Mouse (Mus musculus): Measurements from ENCODE around the gene Slc7a10. TPM values are rescaled to one million over a fixed set of nuclear protein-coding genes. Genes with fewer than 3 reads are reported as not detected.

Gene Slc7a10
- 1 to 10 TPM in 1 of 2 experiments, under 1 TPM in 1; 0.75 to 1.9 TPM for total RNA-seq (2021)
- long read RNA-seq, experiment 1, partial matches to known transcripts = 0 of 3 reads
- long read RNA-seq, experiment 1, other reads (novel, unspliced or antisense) = 2 of 3 reads
- long read RNA-seq, experiment 2 = 0 reads

DNA sequence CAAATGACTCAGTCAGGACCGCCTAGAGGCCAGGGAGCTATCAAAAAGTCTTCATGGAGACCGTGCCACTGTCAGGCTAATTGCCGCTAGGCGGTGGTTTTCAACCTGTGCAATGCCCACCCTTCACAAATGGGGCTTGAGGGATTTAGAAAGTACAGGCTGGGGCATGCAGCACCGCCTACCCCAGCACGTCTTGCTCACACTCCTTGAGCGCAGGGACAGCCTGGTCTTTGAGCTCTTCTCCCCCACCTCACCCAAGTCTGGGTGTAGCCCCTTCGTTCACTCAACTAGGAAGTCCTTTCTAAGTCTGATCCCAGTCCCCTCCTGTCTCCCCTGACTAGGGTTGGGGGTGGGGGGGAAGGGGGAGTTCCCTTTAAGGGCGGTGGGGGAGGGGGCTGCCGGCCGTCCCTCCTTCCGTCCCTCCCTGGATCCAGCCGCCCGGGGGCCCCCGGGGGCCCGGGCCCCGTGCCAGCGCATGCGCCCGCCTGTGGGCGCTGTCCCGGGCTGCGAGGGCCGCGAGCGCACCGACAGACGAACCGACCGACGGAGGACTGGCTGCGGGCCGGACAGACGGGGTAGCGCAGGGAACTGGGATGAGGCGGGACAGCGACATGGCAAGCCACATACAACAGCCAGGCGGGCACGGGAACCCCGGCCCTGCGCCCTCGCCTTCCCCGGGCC is at the start of gene Slc7a10:
Gene Slc7a10, plus strand, starts transcription at position 497 of the 681 bp plus-strand sequence.
- no peak for DNase-seq (ENCODE audit: low spot score)

DNA sequence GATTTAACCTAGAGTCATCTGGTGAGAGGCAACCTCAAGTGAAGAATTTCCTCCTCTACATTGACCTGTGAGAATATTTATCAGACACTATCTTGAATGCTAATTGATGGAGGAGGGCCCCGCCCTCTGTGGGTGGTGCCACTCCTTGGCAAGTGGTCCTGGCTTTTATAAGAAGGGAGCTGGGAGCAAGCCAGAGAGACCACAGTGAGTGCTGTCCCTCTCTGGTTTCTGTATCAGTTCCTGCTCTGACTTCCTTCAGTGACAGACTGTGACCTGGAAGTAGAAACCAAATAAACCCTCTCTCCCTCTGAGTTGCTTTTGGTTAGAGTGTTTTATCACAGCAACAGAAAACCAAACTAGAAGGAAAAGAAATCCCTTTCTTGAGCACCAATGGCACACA is 48.7 kb upstream of the Slc7a10 start:
- no peak for DNase-seq (ENCODE audit: low spot score)

DNA sequence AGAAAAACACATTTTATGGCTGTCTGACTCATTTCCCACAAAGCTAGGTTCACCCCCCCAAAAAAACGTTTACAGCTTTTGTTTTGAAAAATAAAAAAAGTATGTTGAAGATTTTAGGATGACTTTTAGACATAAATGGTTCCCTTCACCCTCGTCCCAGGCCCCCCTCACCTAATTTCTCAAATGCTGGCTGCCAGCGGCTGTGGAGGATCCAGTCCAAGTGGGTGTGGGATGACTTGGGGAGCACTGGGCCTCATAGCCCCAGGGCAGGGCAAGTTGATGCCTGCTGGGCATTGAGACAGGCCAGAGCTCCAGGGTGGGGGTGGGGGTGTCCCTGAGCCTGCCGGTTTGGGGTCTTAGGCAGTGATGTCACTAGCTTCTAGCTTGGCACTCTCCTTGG is 47.7 kb upstream of the Slc7a10 start:
- no peak for DNase-seq (ENCODE audit: low spot score)

DNA sequence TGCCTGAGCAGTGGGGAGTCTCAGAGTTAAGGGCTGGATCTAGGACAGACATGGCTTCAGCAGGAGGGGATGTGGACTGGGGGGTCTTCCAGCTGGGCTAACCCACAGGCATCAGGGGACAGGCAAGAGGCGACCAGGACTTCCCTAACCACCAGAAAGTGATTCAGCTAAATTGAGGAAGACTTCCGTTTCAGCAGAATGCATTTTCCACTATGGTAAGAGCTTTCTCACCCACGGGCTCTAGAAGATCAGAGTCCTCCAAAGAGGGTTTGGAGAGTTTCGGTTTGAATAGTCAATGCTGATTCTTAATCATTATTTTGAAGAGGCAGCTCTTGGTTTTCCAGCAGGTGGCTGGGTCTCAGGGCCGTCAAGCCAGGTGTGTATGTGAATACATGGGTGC is 46.3 kb upstream of the Slc7a10 start:
- DNase-seq (ENCODE audit: low spot score) = no peak

DNA sequence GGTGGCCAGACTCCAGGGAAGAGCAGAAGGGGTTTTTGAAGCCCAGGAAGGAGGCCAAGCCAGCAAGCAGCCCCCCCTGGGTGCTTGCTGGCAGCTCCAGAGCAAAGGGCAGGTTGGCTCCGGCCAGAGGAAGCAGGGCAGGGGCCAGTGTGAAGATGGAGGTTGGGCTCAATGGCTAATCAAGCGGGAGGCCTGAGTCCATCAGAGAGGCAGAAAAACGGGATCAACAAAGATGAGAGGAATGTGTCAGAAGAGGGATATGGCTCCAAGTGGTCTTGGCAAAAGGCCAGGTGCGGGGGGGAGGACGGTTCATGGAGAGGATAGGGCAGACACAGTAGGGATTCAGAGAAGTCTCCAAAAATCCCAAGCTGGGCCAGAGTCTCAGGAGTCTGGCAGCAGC is 44.7 kb upstream of the Slc7a10 start:
- no peak for DNase-seq (ENCODE audit: low spot score)

DNA sequence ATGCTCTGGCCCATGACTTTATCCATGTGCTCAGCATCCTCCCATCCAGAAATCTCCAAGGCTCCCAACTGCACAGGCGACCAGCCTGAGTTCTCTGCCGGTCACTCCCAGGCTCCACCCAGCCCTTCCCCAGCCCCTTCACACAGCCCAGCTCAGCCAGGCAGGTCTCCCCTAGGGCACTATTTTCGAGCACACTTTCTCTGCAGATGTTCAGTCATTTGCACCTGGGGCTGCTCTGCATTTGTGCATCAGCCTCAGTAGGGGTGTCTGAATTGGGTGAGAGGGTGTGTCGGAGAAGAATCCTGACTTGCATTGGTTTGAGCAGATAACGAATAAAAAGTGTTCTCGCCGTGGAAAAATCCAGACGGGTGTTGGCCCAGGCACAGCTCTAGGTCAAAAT is 43.7 kb upstream of the Slc7a10 start:
- DNase-seq (ENCODE audit: low spot score) = no peak

DNA sequence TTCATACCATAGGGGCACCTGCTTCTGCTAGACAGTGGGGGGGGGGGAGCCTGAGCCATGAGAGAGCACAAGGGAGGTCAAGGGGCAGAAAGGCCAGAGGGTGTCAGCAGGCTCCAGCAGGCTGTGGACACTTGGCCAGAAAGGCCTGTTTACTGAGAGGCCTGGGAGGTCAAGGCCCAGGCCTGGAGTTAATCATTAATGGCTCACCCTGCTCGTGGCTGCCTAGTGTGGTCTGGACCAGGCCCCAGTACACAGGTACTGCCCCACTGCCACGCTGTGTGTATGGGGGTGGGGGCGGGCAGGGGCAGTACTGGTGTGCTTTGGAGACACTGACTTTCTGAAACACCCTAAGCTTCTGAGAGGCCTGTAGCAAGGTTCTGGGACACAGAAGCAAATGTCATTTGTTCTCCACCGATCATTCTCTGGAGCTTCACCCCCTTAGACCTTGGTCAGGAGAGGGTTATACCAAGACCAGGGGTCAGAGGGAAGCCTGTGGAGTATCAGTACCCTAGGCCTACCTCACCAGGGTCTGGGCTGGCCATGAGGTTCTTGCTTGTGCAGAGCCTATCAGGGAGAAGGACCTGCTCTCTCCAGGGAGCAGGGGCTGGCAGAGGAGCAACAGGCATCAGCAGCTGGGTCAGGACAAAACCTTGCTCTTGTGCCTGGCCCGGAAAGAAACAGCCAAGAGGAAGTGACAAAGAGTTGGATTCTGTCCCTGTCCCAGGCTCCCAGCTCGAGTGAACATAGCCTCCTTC is 42.1 kb upstream of the Slc7a10 start:
- DNase-seq (ENCODE audit: low spot score) = no peak

DNA sequence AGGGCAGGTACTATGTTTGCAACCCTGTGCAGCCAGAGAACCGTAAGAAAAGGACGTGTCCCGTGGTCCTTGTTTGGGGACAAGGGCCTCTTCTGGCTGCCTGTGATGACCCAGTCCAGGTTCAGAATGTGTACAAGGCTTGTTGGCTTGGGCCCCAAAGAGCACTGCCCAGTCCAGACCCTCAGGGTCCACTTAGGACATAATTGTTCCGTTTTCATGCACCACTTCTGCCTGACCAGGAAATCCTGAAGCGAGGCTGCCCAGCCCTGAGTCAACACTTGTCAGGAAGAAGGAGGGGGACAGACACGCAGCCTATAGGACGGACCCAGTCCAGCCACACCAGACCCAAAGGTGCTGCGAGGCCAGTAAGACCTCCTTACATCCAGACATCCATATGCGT is 41.1 kb upstream of the Slc7a10 start:
- no peak for DNase-seq (ENCODE audit: low spot score)

DNA sequence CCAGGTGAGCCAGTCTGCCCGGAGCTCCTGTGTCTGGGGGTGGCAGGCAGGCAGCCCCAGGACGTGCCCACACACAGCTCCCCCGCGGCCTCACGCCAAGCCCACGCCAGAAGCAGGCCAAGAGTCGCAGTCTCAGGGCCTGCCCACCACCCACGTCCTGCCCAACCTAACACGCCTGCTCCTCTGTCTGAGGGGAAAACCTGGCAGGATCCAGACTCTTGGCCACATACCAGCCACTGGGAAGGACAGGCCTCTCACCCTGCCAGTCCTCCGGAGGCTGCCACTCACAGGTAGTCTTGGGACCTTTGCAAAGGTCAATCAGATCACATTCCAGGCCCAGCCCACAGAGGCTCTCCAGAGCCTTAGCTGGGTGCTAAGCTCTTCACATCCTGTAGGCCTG is 39.9 kb upstream of the Slc7a10 start:
- DNase-seq (ENCODE audit: low spot score) = peak; percentile 33

DNA sequence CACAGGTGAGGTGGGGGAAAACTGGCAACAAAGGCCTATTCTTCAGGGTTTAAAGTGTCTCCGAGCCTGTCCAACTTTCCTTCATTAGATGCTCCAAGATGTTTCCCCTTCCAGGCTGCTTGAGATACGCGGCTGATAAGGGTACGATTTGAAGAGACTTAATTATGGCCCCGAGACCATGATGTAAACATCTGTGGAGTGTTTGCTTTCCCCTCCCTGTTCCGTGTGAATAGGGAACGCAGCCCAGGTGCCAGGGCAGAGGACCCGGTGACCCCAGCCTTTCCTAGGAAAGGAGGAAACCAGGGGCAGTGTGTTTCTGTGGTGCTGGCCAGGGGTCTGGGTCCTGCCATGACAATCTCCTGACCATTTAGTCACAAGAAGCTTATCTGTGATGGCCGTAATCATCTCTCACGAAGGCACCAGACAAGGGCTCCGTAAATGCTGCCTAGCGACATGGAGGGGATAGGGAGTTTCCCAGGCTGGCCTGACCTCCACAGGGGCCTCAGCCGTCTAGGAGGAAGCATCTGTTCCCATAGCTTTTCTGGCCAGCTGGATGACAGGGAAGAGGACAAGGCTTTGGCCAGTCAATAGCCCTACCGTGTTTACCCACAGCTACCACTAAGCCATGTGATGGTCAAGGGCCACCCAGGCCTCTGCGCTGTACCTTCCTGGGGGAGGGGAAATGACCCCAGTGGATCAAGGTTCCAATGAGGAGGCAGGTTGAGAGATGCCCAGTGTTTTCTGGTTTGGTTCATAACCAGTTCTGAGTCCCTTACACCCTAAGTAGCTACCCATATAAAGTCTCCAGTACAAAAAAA is 36.4 kb upstream of the Slc7a10 start:
- no peak for DNase-seq (ENCODE audit: low spot score)

DNA sequence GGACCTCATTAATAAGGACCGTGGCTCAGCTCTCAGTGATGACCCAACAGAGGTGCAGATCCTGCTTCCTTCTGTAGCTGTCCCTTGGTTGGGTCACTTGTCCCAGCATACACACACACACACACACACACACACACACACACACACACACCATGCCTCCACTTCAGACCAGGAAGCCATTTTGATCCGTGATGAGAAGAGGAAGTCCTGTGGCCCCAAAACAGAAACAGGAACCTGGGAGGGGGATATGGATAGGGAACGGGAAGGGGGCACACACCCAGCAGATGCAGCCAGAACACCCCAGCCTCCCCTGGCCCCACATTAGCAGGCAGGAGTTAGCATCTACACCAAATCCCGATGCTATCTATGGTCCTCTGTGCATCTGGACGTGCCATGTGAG is 35.3 kb upstream of the Slc7a10 start:
- DNase-seq (ENCODE audit: low spot score) = no peak

DNA sequence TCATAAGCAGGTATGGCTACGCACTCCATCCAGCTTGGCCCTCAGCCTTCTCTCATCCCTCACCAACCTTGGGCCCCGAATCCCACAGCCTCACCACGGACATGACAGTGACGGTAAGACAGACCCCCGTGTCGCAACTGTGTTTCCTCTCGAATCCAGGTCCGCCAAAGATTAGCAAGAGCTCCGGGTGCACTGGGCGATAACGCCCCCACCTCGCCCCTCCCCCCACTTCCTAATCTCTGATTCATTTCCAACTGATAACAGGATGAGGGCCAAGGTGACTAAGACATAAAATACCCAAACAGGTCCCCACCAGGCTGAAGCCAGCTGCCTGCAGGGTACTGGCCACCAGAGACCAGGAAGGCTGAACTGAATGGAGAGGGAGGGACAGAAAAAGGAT is 31.7 kb upstream of the Slc7a10 start:
- DNase-seq (ENCODE audit: low spot score) = no peak

DNA sequence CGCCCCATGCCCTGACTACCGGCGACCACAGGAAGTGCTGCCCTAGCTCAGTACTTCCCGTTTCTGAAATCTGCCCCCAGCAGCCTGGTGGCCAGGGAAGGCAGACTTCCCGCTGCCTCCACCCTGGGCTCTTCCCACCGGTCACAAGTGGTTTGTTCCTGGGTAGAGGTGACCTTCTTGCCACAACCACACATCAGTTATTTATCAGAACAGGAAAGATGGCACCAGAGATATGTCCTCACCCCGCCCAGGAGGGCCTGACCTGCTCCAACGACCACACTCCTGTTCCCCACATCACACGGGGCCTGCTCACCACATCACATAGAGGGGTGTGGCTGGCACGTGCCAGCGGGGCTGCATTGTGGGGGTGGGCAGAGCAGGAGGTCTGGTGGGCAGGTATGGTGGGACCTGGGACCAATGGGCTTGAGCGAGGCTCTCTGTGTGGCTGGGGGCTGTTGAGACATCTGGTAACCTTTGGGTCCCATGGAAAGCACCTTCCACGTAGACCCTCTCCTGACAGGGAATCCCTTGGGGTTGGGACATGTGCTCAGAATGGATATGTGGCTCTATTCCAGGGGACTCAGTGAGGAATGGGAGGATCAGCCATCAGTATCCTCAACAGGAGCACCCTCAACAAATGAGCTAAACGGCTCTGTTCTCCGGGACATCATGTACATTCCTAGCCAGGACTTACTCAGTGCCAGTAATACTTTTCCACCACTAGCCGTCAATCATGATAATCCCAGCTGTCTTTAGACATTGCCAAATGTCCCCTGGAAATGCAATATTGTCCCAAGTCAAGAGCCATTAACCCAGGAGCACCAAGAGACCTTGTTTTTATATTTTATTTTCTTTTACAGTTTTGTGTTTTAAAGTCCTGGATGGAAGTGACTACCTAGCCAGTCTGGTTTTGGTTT is 29.4 kb upstream of the Slc7a10 start:
- DNase-seq (ENCODE audit: low spot score) = no peak

DNA sequence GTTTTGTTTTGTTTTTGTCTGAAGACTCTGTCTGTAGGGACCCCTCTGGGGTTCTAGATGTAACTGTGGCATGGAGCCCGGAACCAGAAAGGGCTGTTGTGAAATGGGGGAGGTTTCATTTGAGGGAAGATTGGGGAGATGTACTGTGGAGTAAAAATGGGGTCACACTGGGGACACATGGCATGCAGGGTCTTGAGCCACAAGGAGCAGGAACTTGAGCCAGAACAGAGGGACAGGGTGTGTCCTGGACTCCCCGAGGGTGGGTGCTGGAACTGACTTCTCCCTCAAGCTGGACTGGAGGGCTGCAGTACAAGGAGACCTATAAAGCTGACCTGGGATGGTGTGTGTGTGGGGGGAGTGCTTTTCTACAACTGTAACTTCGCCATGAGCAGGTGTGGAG is 28.7 kb upstream of the Slc7a10 start:
- no peak for DNase-seq (ENCODE audit: low spot score)

DNA sequence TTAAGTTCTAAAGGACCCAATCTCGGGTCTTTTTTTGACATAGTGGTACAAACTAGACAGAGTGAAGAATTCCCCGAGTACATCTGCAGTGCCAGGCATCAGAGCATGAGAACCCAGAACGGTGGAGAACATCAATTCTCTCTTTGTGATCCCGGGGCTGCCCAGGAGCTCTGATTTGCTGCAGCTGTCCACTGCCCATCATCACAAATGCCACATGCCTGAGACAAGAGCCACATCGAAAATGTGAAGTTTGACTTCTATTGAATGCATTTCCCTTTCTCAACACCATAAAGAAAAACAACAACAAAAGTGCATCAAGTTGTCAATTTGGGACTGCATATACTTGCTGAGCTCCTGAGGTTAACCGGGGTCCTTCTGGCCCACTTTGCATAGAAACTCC is 23.7 kb upstream of the Slc7a10 start:
- no peak for DNase-seq (ENCODE audit: low spot score)

DNA sequence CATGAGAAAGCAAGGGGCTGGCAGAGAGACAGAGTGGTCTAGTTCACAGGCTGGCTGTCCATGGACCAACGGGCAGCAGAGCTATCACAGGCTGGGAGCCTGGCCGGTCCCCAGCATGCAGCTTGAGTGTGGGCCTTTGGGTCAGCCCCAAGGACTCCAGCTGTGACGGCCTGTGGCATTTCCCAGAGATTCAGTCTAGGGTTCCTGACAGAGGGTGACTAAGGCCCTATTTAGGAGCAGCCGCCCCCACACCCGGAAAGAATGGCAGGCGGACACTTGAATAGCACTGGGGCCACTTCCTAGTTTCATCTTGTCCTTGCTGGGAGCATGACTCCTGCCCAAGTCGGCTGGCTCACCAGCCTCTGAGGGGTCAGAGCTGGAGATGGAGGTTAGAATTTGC is 22.6 kb upstream of the Slc7a10 start:
- no peak for DNase-seq (ENCODE audit: low spot score)

DNA sequence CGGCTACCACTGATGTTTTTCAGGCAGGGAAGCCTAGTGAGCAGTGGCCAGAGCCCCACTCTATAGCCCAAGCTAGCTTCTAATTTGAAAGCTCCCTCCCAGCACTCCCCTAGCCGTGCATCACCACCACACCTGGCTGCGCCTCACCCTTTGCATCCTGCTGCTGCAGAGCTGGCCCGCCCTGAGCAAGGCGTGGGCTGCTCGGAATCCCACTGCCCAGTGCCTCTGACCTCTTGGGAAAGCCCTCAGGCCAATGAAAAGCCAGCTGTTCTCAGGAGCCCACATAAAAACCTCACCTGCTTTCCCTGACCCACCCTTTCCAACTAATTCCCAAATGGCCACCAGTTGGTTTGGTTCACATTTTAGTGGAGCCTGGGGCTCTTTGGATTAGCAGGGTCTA is 22.1 kb upstream of the Slc7a10 start:
- no peak for DNase-seq (ENCODE audit: low spot score)

DNA sequence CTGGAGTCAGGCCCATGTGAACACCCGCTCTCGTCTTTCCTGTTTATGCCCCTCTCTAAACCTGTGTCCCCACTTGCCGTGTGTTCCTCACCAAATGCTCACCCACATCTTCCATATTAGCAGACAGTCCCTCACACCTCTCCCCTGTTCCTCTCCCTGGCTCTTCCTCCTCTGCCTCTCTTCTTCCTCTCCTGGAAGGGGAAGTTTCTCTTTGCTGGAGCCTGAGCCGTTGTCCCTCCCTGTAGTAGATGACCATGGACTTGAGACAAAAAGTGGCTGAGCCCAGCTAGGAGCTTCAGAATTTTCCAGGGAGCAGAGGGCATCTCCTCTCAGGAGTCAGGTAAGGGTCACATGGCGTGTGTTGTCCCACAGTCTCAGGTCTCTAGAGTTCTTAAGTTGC is 19.2 kb upstream of the Slc7a10 start:
- no peak for DNase-seq (ENCODE audit: low spot score)

DNA sequence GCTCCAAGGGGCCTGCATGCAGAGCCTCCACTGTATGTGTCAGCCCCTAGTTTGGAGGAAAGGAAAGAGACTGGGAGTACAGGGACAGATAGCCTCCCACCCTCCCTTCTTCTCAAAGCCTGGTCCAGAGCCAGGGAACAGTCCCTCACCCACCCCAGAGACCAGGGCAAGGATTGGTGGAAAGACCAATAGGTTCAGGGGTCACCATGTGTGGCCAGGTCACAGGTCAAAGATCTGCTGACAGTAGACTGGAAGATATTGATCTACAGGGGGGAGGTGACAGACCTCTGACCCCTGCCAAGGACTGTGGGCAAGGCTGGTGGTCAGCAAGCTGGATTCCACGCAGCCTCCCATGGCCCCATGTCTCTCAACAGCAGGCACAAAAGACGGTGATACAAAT is 18.3 kb upstream of the Slc7a10 start:
- DNase-seq (ENCODE audit: low spot score) = no peak

DNA sequence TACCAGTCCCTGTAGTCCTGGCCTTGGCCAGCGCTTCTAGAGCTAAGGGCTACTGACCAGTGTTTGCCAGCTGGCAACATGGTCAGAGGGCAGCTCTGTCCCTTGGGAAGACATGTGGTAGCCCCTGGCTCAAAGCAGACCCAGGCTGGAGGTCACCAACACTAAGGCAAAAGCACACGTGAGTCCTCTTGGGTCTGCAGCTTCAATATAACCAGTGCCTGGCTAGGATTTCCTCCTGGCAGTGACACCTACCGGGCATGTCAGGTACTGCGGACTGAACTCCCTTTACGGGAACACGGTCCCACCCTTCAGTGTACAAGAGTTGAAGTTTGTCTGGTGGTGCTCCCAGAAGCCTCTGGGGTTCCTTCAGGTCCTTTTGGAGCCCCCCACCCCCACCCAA is 16.8 kb upstream of the Slc7a10 start:
- DNase-seq (ENCODE audit: low spot score) = peak; percentile 93

DNA sequence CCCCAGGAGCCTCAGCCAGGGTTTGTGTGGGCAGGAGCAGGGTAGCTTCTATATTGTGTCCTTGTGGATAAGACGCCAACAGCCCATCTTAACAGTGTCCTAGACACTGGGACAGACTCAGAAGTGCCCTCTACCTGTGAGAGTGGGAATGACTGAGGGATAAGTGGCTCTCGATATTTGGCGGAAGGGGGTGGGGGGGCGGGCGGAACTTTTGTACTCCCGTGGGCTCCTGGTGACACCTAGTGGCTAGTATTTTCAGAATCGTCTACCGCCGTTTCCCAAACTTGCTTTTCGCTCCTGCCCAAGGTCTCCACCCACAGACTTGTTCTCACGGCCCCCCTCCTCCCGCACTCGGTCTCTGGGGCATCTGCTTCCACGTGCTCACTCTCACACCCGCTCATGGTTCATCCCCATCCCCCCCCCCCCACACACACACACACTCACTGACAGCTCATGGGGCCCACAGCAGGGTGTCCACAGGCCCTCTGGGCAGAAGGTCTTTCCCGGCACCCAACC is 14.3 kb upstream of the Slc7a10 start:
- peak; percentile 85 for DNase-seq (ENCODE audit: low spot score)
